Mouse (Mus musculus) testis, adult 2 months (tissue): ENCODE results near the gene Gm3383.
"Not testable (repeated sequence)": the region's sequence is repeated elsewhere in the genome, so short reads cannot be mapped to it uniquely, and the experiment has no call there.

Experiments
- CTCF ChIP-seq: fragments of 200-500 bp; IDR thresholded peaks from 2 replicates; pipeline ENCODE4 v1.5.1; 2012; ENCODE audit warnings: low read depth, mild to moderate bottlenecking, inconsistent platforms, low read length, moderate library complexity; ENCODE audit not compliant: control insufficient read depth, insufficient read depth, insufficient replicate concordance
- POLR2A ChIP-seq: fragments of 200-500 bp; IDR thresholded peaks from 2 replicates; pipeline ENCODE4 v1.6.1; 2012; ENCODE audit warnings: low read depth, mild to moderate bottlenecking, inconsistent platforms, low read length, moderate library complexity; ENCODE audit not compliant: control insufficient read depth

- TF ChIP-seq CTCF, POLR2A: not testable (repeated sequence)
Observed at GRCm38 (mm10) chr14:5812699-5813356, 5.0 kb upstream of the Gm3383 start.
